Mouse (Mus musculus) left cerebral cortex, adult 9 months (tissue): Measurements from ENCODE around the gene Fbln5.

Source experiments
- DNase-seq, 2 experiments: peaks; one replicate each; pipeline ENCODE4 v3.0.0; 2022; ENCODE audit warnings: low spot score in 2 of 2

The Fbln5 gene

GRCm38 (mm10) chr12:101818608-101819370 lies at the start of gene Fbln5:
Gene Fbln5, minus strand, starts transcription at chr12:101819055.
- DNase-seq, result peak in 1 of 2 experiments; percentile 14

GRCm38 (mm10) chr12:101862286-101862964 lies 43.6 kb upstream of the Fbln5 start:
- DNase-seq, result no peak

DNA sequence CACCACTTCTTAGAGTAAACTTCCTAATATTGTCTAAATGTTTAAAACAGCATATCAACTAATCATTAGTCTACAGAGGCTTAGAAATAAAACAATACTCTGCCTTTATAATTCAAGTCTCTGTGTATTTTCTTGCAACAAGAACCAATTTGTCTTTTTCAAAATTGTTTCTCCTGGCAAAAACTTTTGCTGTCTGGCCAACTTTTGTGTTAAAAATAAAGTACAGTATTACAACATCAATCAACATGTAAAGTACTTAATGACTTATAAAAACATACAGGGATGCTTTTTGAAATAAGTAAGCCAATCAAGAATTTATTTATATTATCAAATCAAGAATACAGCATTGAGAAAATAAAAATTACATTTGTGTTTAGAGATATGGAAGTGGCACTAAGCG lies 41.4 kb upstream of the Fbln5 start:
- no peak for DNase-seq

DNA sequence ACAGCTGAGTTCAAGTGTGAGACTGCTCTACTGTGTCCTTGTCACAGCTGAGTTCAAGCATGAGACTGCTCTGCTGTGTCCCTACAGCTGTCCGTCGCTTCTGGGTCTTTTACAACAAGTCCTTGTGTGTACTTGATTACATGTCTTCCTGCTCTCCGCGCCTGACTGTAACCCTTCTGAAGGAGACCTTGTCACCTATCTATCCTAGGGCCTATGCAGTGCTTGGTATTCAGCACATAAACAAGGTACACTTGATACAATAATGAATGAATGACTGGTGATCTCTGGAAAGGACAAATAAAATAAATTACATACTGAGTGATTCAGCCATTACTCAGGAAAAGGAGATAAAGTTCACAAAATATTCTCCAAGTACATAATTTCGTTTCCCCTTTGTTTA lies 39.2 kb upstream of the Fbln5 start:
- no peak for DNase-seq

GRCm38 (mm10) chr12:101854336-101854735 lies 35.5 kb upstream of the Fbln5 start:
- no peak for DNase-seq

- no peak for DNase-seq
Measured at GRCm38 (mm10) chr12:101851846-101852564, 33.1 kb upstream of the Fbln5 start.

DNA sequence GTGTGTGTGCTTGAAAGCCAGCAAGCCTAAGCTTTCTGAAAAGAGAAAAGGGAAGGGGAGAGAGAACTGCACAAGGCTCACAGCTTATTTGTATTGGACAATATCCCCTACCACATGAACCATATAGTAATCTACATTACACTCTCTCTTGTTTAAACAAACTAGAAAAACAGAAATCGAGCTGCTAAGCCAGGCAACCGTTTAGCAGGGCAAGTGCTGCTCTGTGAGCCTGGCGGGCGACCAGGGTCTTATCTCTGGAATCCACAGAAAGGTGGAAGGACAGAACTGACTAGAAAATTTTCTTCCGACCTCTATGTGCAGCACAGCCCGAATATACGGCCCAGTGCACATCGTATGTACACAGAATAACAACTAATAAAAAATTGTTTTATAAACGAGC lies 32.5 kb upstream of the Fbln5 start:
- DNase-seq, result no peak

GRCm38 (mm10) chr12:101836546-101837274 lies 17.9 kb upstream of the Fbln5 start:
- no peak for DNase-seq

- DNase-seq, result no peak
Measured at GRCm38 (mm10) chr12:101834715-101835114, 15.9 kb upstream of the Fbln5 start.

- DNase-seq, result no peak
Measured at GRCm38 (mm10) chr12:101833776-101834175, 14.9 kb upstream of the Fbln5 start.

GRCm38 (mm10) chr12:101833115-101833506 lies 14.3 kb upstream of the Fbln5 start:
- no peak for DNase-seq

DNA sequence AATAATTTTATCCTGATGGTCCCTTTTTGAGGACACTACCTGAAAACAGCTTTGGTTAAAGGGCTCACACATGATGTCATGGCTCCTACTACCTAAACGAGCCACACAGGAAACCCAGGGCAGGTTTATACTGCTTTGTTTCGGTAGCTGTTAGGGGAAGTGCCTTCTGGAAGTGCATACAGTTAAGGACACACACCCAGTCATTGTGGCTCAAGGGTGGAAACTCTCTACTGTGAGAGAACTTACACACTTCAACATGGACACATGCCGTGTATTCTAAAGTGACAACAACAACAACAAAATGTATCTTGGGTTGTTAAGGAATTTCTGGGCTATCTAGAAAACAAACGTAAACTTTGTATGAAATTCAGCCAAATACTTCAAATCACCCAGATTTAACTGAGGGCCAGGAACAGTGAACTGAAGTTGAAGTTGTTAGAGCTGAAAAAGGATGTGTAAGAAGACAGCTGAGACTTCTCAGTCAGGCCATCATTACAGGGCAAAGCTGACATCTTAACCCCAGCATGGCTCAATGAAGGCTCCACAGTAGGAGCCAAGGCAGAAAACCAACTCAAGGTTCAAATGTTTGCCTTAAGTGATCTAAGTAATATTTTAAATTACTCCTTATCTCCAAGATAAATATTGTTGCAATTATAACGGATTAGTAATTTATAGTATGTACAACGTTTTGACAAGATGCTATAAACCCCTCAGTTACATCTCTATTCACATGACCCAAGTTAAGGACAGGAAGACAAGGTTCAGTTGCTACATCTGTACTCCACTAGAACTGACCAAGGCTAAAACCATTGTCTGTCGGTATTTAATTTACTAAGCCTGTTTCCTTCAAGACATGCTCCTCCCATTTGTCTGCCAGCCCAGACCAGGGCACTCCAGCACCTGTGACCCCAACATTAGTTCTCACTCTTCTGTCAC lies 13.6 kb upstream of the Fbln5 start:
- no peak for DNase-seq

DNA sequence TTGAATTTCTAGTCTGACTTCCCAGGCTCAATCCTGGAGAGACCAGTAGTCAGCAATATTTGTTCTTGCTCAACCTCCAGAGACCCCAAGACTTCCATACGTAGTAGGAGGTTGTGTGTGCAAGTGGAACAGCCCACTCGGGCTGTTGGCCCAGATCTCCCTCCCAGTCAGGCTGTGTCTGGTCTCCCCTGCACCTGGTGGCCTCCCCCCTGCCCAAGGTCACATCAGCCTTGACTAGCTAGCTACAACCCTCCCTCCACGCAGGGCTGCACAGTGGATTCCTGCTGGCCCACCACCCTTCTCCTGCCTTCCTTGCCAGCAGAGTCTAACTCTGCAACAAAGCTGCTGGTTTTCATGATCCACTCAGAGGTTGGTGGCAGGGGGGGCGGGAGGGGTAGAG lies 12.4 kb upstream of the Fbln5 start:
- no peak for DNase-seq

DNA sequence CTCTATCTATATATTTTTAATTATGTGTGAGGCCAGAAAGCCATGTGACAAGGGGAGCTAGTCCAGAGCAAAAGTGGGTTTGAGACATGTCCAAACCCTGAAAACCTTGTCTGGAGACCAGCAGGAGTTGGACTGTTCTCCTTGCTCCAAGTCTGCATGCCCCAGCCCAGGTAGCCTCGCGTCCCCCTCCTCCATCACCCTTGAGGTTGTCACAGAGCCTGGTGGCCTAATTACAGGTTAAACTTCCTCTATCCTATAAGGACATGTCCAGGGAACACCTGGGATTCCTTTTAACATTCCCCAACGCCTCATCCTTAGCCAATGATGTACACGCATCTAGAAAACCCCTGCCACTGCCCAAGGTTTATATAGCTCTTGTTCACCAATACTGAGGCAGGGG lies 4.3 kb upstream of the Fbln5 start:
- no peak for DNase-seq

GRCm38 (mm10) chr12:101821596-101821995 lies 2.7 kb upstream of the Fbln5 start:
- DNase-seq, result no peak

GRCm38 (mm10) chr12:101819570-101819969 lies 715 bp upstream of the Fbln5 start:
- no peak for DNase-seq

DNA sequence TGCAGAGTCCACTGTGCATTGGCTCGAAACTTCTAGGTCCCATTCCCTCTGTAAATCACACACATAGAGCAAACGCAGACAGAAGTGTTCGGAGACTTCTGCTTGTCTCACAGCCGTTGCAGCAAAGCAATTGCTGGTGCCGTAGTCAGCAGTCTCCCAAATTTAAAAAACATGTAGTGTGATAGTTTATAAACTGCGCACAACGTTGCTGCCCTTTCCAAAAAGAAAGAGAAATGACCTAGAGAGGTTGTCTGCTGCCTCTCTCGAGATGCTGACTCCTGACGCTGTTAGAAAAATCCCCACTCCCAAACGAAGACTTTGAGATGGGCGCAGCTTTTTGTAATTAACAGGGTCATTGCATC lies 628 bp downstream of the Fbln5 start:
- DNase-seq, result peak in 1 of 2 experiments; percentile 5

DNA sequence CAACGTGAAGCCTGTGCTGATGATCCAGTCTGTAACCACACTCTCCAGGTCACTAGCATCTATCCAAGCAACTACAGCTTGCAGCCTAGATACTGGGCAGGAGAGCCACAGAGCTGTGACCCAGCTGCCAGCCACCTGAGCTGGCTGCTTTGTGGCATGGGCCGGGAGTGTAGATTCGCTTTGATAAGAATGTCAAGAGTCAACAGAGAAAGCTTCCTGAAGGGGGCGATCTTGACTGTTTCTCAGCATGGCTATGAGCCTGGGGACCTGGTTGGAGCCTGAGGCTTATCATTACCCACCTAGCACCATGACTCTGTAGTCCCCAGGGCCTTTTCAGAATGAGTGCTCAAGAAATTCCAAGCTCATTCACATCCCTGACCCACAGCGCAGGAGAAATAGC lies 2.0 kb downstream of the Fbln5 start:
- DNase-seq, result no peak

GRCm38 (mm10) chr12:101815796-101816195 lies 3.1 kb downstream of the Fbln5 start:
- no peak for DNase-seq

- no peak for DNase-seq
Measured at GRCm38 (mm10) chr12:101814423-101814822, 4.4 kb downstream of the Fbln5 start.

GRCm38 (mm10) chr12:101811181-101811580 lies 7.7 kb downstream of the Fbln5 start:
- DNase-seq, result peak in 1 of 2 experiments; percentile 20
